Mouse (Mus musculus): ENCODE measurements around the gene Fancl.
A peak's percentile ranks its signal among the peaks of the same experiment; 100 is the strongest.
"Not testable (repeated sequence)": the region's sequence is repeated elsewhere in the genome, so short reads cannot be mapped to it uniquely, and the experiment has no call there.

Gene Fancl

GRCm38 (mm10) chr11:26385971-26386370 lies at the start of gene Fancl:
Fancl (plus strand) TSS chr11:26386135.
- no peak for DNase-seq (ENCODE audit: extremely low spot score)

GRCm38 (mm10) chr11:26336848-26337247 lies 49.1 kb upstream of the Fancl start:
- DNase-seq (ENCODE audit: extremely low spot score) = no peak

- DNase-seq (ENCODE audit: extremely low spot score) = not testable (repeated sequence)
Measured at GRCm38 (mm10) chr11:26370176-26370575, 15.8 kb upstream of the Fancl start.

GRCm38 (mm10) chr11:26371980-26372379 lies 14.0 kb upstream of the Fancl start:
- DNase-seq (ENCODE audit: extremely low spot score) = not testable (repeated sequence)

- no peak for DNase-seq (ENCODE audit: extremely low spot score)
Measured at GRCm38 (mm10) chr11:26374132-26374531, 11.8 kb upstream of the Fancl start.

- no peak for DNase-seq (ENCODE audit: extremely low spot score)
Measured at GRCm38 (mm10) chr11:26378074-26378473, 7.9 kb upstream of the Fancl start.

- no peak for DNase-seq (ENCODE audit: extremely low spot score)
Measured at GRCm38 (mm10) chr11:26381499-26381898, 4.4 kb upstream of the Fancl start.

- no peak for DNase-seq (ENCODE audit: extremely low spot score)
Measured at GRCm38 (mm10) chr11:26386678-26387077, 743 bp downstream of the Fancl start.

GRCm38 (mm10) chr11:26387087-26387611 lies 1.2 kb downstream of the Fancl start:
- DNase-seq (ENCODE audit: extremely low spot score) = peak; percentile 94

GRCm38 (mm10) chr11:26395561-26395960 lies 9.6 kb downstream of the Fancl start:
- no peak for DNase-seq (ENCODE audit: extremely low spot score)

- DNase-seq (ENCODE audit: extremely low spot score) = no peak
Measured at GRCm38 (mm10) chr11:26412972-26413371, 27.0 kb downstream of the Fancl start.

GRCm38 (mm10) chr11:26421472-26421871 lies 35.5 kb downstream of the Fancl start:
- DNase-seq (ENCODE audit: extremely low spot score) = no peak

- no peak for DNase-seq (ENCODE audit: extremely low spot score)
Measured at GRCm38 (mm10) chr11:26434229-26434628, 48.3 kb downstream of the Fancl start.

- DNase-seq (ENCODE audit: extremely low spot score) = no peak
Measured at GRCm38 (mm10) chr11:26437818-26438217, 51.9 kb downstream of the Fancl start.

GRCm38 (mm10) chr11:26441121-26441520 lies 55.2 kb downstream of the Fancl start:
- no peak for DNase-seq (ENCODE audit: extremely low spot score)

GRCm38 (mm10) chr11:26444374-26444773 lies 58.4 kb downstream of the Fancl start:
- DNase-seq (ENCODE audit: extremely low spot score) = no peak

GRCm38 (mm10) chr11:26449789-26450188 lies 63.9 kb downstream of the Fancl start:
- DNase-seq (ENCODE audit: extremely low spot score) = no peak

- no peak for DNase-seq (ENCODE audit: extremely low spot score)
Measured at GRCm38 (mm10) chr11:26450636-26451035, 64.7 kb downstream of the Fancl start.

- no peak for DNase-seq (ENCODE audit: extremely low spot score)
Measured at GRCm38 (mm10) chr11:26451228-26451627, 65.3 kb downstream of the Fancl start.

GRCm38 (mm10) chr11:26452693-26453092 lies 66.8 kb downstream of the Fancl start:
- DNase-seq (ENCODE audit: extremely low spot score) = no peak

GRCm38 (mm10) chr11:26454081-26454480 lies 68.1 kb downstream of the Fancl start:
- no peak for DNase-seq (ENCODE audit: extremely low spot score)

GRCm38 (mm10) chr11:26477037-26477739 lies 91.3 kb downstream of the Fancl start:
- no peak for DNase-seq (ENCODE audit: extremely low spot score)

- no peak for DNase-seq (ENCODE audit: extremely low spot score)
Measured at GRCm38 (mm10) chr11:26481691-26482242, 95.8 kb downstream of the Fancl start.
